Mouse (Mus musculus) megakaryocyte, embryonic 14.5 days (primary cell): ENCODE measurements around the gene Gal.

Source experiments
- FLI1 ChIP-seq: IDR thresholded peaks from 2 replicates; pipeline ENCODE4 v1.6.1; 2012; ENCODE audit warnings: low read length, inconsistent platforms, mixed read lengths
- GATA1 ChIP-seq: IDR thresholded peaks from 3 replicates; pipeline ENCODE4 v1.6.1; 2012; ENCODE audit warnings: mixed read lengths, low read length, inconsistent platforms, borderline replicate concordance

- TF ChIP-seq GATA1, result no peak
- no peak for TF ChIP-seq FLI1
Measured at GRCm38 (mm10) chr19:3428057-3428830, 13.9 kb upstream of the Gal start.
